Mouse (Mus musculus): ENCODE measurements at regions not wholly inside any gene's neighbourhood (a gene's known extent, or its start where the extent isn't known, plus 50 kb on each side); places are given as distances from the start of the nearest gene placed in this dataset.

GRCm38 (mm10) chr11:56244951-56245350, 204.1 kb upstream of the Nmur2 start:
- Histone ChIP-seq H3K27ac (ENCODE audit: low read depth, low read length) (no peak overlapping the region), H3K4me1 (replicated peaks; ENCODE audit: control insufficient read depth, insufficient read depth, low read length) (no peaks in the 10 kb centered on the region), H3K4me3 (ENCODE audit: low read depth, low read length) (no peak overlapping the region), H3K36me3 (ENCODE audit: control insufficient read depth, insufficient read depth) (no peaks in the 10 kb centered on the region), H3K27me3 (replicated peaks; ENCODE audit: control insufficient read depth, insufficient read depth, low read length) (no peaks in the 10 kb centered on the region), H3K9me3 (ENCODE audit: control insufficient read depth) (no peaks in the 10 kb centered on the region), H3K9ac (ENCODE audit: low read depth, low read length) (no peak overlapping the region), H3K4me2 (replicated peaks; ENCODE audit: low read depth) (no peak overlapping the region)
- no peak for TF ChIP-seq CTCF (IDR thresholded peaks at IDR 0.05; ENCODE audit: low read depth)
- WGBS, result 80% methylated on average over 2 of the region's 2 CpGs
- ATAC-seq, result no peak

- Histone ChIP-seq H3K27ac (ENCODE audit: low read depth, low read length) (no peak overlapping the region), H3K4me3 (ENCODE audit: low read depth, low read length) (no peak overlapping the region), H3K9me3 (ENCODE audit: control insufficient read depth) (no peaks in the 10 kb centered on the region), H3K36me3 (ENCODE audit: control insufficient read depth, insufficient read depth) (no peaks in the 10 kb centered on the region), H3K4me2 (replicated peaks; ENCODE audit: low read depth) (no peak overlapping the region), H3K4me1 (replicated peaks; ENCODE audit: control insufficient read depth, insufficient read depth, low read length) (no peaks in the 10 kb centered on the region), H3K9ac (ENCODE audit: low read depth, low read length) (no peak overlapping the region), H3K27me3 (replicated peaks; ENCODE audit: control insufficient read depth, insufficient read depth, low read length) (no peaks in the 10 kb centered on the region)
- no peak for ATAC-seq
- no peak for TF ChIP-seq CTCF (IDR thresholded peaks at IDR 0.05; ENCODE audit: low read depth)
- WGBS, result 80% methylated on average over 8 of the region's 8 CpGs
Observed at GRCm38 (mm10) chr11:56243447-56243846, 202.6 kb upstream of the Nmur2 start.

- Histone ChIP-seq H3K4me1 (replicated peaks; ENCODE audit: control insufficient read depth, insufficient read depth, low read length) (no peaks in the 10 kb centered on the region), H3K36me3 (ENCODE audit: control insufficient read depth, insufficient read depth) (no peaks in the 10 kb centered on the region), H3K27ac (ENCODE audit: low read depth, low read length) (no peak overlapping the region), H3K9me3 (ENCODE audit: control insufficient read depth) (no peaks in the 10 kb centered on the region), H3K27me3 (replicated peaks; ENCODE audit: control insufficient read depth, insufficient read depth, low read length) (no peaks in the 10 kb centered on the region), H3K4me2 (replicated peaks; ENCODE audit: low read depth) (no peak overlapping the region), H3K9ac (ENCODE audit: low read depth, low read length) (no peak overlapping the region), H3K4me3 (ENCODE audit: low read depth, low read length) (no peak overlapping the region)
- WGBS, result 55% methylated on average over 4 of the region's 4 CpGs
- TF ChIP-seq CTCF (IDR thresholded peaks at IDR 0.05; ENCODE audit: low read depth), result no peak
- ATAC-seq, result no peak
Observed at GRCm38 (mm10) chr11:56238745-56239144, 197.9 kb upstream of the Nmur2 start.

- Histone ChIP-seq H3K4me3 (ENCODE audit: low read depth, low read length) (no peak overlapping the region), H3K4me1 (replicated peaks; ENCODE audit: control insufficient read depth, insufficient read depth, low read length) (no peaks in the 10 kb centered on the region), H3K9ac (ENCODE audit: low read depth, low read length) (no peak overlapping the region), H3K9me3 (ENCODE audit: control insufficient read depth) (no peaks in the 10 kb centered on the region), H3K27me3 (replicated peaks; ENCODE audit: control insufficient read depth, insufficient read depth, low read length) (no peaks in the 10 kb centered on the region), H3K36me3 (ENCODE audit: control insufficient read depth, insufficient read depth) (no peaks in the 10 kb centered on the region), H3K4me2 (replicated peaks; ENCODE audit: low read depth) (no peak overlapping the region), H3K27ac (ENCODE audit: low read depth, low read length) (no peak overlapping the region)
- peak; percentile 22; the same call in 1 of the 2 replicates for TF ChIP-seq CTCF (IDR thresholded peaks at IDR 0.05; ENCODE audit: low read depth)
- 87% methylated on average over 2 of the region's 2 CpGs for WGBS
- no peak for ATAC-seq
Observed at GRCm38 (mm10) chr11:56224999-56225398, 184.2 kb upstream of the Nmur2 start.

GRCm38 (mm10) chr11:56215706-56216105, 174.9 kb upstream of the Nmur2 start:
- Histone ChIP-seq H3K27me3 (replicated peaks; ENCODE audit: control insufficient read depth, insufficient read depth, low read length) (no peaks in the 10 kb centered on the region), H3K9me3 (ENCODE audit: control insufficient read depth) (no peaks in the 10 kb centered on the region), H3K4me1 (replicated peaks; ENCODE audit: control insufficient read depth, insufficient read depth, low read length) (no peaks in the 10 kb centered on the region), H3K9ac (ENCODE audit: low read depth, low read length) (no peak overlapping the region), H3K4me2 (replicated peaks; ENCODE audit: low read depth) (no peak overlapping the region), H3K4me3 (ENCODE audit: low read depth, low read length) (no peak overlapping the region), H3K36me3 (ENCODE audit: control insufficient read depth, insufficient read depth) (no peaks in the 10 kb centered on the region), H3K27ac (ENCODE audit: low read depth, low read length) (no peak overlapping the region)
- TF ChIP-seq CTCF (IDR thresholded peaks at IDR 0.05; ENCODE audit: low read depth), result no peak
- 75% methylated on average over 2 of the region's 2 CpGs for WGBS
- no peak for ATAC-seq

- Histone ChIP-seq H3K27ac (ENCODE audit: low read depth, low read length) (no peak overlapping the region), H3K9ac (ENCODE audit: low read depth, low read length) (no peak overlapping the region), H3K4me3 (ENCODE audit: low read depth, low read length) (no peak overlapping the region), H3K9me3 (ENCODE audit: control insufficient read depth) (no peaks in the 10 kb centered on the region), H3K4me1 (replicated peaks; ENCODE audit: control insufficient read depth, insufficient read depth, low read length) (no peaks in the 10 kb centered on the region), H3K27me3 (replicated peaks; ENCODE audit: control insufficient read depth, insufficient read depth, low read length) (no peaks in the 10 kb centered on the region), H3K4me2 (replicated peaks; ENCODE audit: low read depth) (no peak overlapping the region), H3K36me3 (ENCODE audit: control insufficient read depth, insufficient read depth) (no peaks in the 10 kb centered on the region)
- ATAC-seq, result no peak
- 83% methylated on average over 3 of the region's 3 CpGs for WGBS
- no peak for TF ChIP-seq CTCF (IDR thresholded peaks at IDR 0.05; ENCODE audit: low read depth)
Observed at GRCm38 (mm10) chr11:56201844-56202243, 161.0 kb upstream of the Nmur2 start.

- 77% methylated on average over 3 of the region's 3 CpGs for WGBS
- Histone ChIP-seq H3K27me3 (replicated peaks; ENCODE audit: control insufficient read depth, insufficient read depth, low read length) (no peaks in the 10 kb centered on the region), H3K4me1 (replicated peaks; ENCODE audit: control insufficient read depth, insufficient read depth, low read length) (no peaks in the 10 kb centered on the region), H3K4me2 (replicated peaks; ENCODE audit: low read depth) (no peak overlapping the region), H3K4me3 (ENCODE audit: low read depth, low read length) (no peak overlapping the region), H3K9me3 (ENCODE audit: control insufficient read depth) (no peaks in the 10 kb centered on the region), H3K9ac (ENCODE audit: low read depth, low read length) (no peak overlapping the region), H3K36me3 (ENCODE audit: control insufficient read depth, insufficient read depth) (no peaks in the 10 kb centered on the region), H3K27ac (ENCODE audit: low read depth, low read length) (no peak overlapping the region)
- ATAC-seq, result no peak
- TF ChIP-seq CTCF (IDR thresholded peaks at IDR 0.05; ENCODE audit: low read depth), result no peak
Observed at GRCm38 (mm10) chr11:56195316-56195715, 154.5 kb upstream of the Nmur2 start.

Data from intestine, postnatal 0 days (tissue).